Mouse (Mus musculus): Measurements from ENCODE around the gene Acot7. TPM values are rescaled to one million over a fixed set of nuclear protein-coding genes. Genes with fewer than 3 reads are reported as not detected.
A peak's percentile ranks its signal among the peaks of the same experiment; 100 is the strongest.

Acot7 gene
- polyA plus RNA-seq, 1 experiment from 2014 or later = 72.5 TPM

- Histone ChIP-seq H3K9me3 (no peaks in the 10 kb centered on the region), H3K36me3 (no peaks in the 10 kb centered on the region), H3K27ac (no peak overlapping the region), H3K9ac (no peak overlapping the region), H3K4me1 (peaks cover 34% of the 10 kb centered on the region), H3K4me2 (no peak overlapping the region), H3K27me3 (no peaks in the 10 kb centered on the region), H3K4me3 (no peak overlapping the region)
- WGBS = 48% methylated on average over 9 of the region's 9 CpGs
- ATAC-seq (ENCODE audit: borderline replicate concordance, extremely low read depth, low FRiP score, low TSS enrichment) = no peak
These were observed 85.2 kb downstream of the Acot7 start for GRCm38 (mm10) chr4:152263089-152263488.

GRCm38 (mm10) chr4:152263512-152264176 is 85.7 kb downstream of the Acot7 start:
- ATAC-seq (ENCODE audit: borderline replicate concordance, extremely low read depth, low FRiP score, low TSS enrichment) = peak; percentile 68
- Histone ChIP-seq H3K4me2 (no peak overlapping the region), H3K27ac (no peak overlapping the region), H3K4me3 (no peak overlapping the region), H3K9me3 (no peaks in the 10 kb centered on the region), H3K36me3 (no peaks in the 10 kb centered on the region), H3K9ac (no peak overlapping the region), H3K27me3 (no peaks in the 10 kb centered on the region), H3K4me1 (peaks cover 37% of the 10 kb centered on the region)
- whole genome bisulfite sequencing = 37% methylated on average over 10 of the region's 10 CpGs

- WGBS = 43% methylated on average over 4 of the region's 4 CpGs
- H3K9ac ChIP-seq = no peak overlapping the region
- no peaks in the 10 kb centered on the region for H3K36me3 ChIP-seq
- H3K4me1 ChIP-seq = peaks cover 37% of the 10 kb centered on the region
- no peaks in the 10 kb centered on the region for H3K27me3 ChIP-seq
- H3K4me3 ChIP-seq = no peak overlapping the region
- H3K9me3 ChIP-seq = no peaks in the 10 kb centered on the region
- H3K4me2 ChIP-seq = no peak overlapping the region
- no peak overlapping the region for H3K27ac ChIP-seq
- ATAC-seq (ENCODE audit: borderline replicate concordance, extremely low read depth, low FRiP score, low TSS enrichment) = no peak
These were observed 86.2 kb downstream of the Acot7 start for GRCm38 (mm10) chr4:152264177-152264530.

- Histone ChIP-seq H3K4me3 (no peak overlapping the region), H3K27me3 (no peaks in the 10 kb centered on the region), H3K36me3 (no peaks in the 10 kb centered on the region), H3K27ac (no peak overlapping the region), H3K4me2 (no peak overlapping the region), H3K4me1 (peaks cover 37% of the 10 kb centered on the region), H3K9me3 (no peaks in the 10 kb centered on the region), H3K9ac (no peak overlapping the region)
- no peak for ATAC-seq (ENCODE audit: borderline replicate concordance, extremely low read depth, low FRiP score, low TSS enrichment)
- 89% methylated on average over 9 of the region's 9 CpGs for WGBS
These were observed 87.1 kb downstream of the Acot7 start for GRCm38 (mm10) chr4:152264867-152265568.

GRCm38 (mm10) chr4:152265791-152266190 is 87.9 kb downstream of the Acot7 start:
- Histone ChIP-seq H3K36me3 (no peaks in the 10 kb centered on the region), H3K4me1 (peaks cover 37% of the 10 kb centered on the region), H3K9me3 (no peaks in the 10 kb centered on the region), H3K27ac (no peak overlapping the region), H3K9ac (no peak overlapping the region), H3K27me3 (no peaks in the 10 kb centered on the region), H3K4me2 (no peak overlapping the region), H3K4me3 (no peak overlapping the region)
- 57% methylated on average over 5 of the region's 5 CpGs for WGBS
- ATAC-seq (ENCODE audit: borderline replicate concordance, extremely low read depth, low FRiP score, low TSS enrichment) = no peak; the same call in 1 of the 2 replicates

GRCm38 (mm10) chr4:152266236-152266895 is 88.4 kb downstream of the Acot7 start:
- no peaks in the 10 kb centered on the region for H3K36me3 ChIP-seq
- H3K27ac ChIP-seq = no peak overlapping the region
- H3K9ac ChIP-seq = no peak overlapping the region
- no peak for ATAC-seq (ENCODE audit: borderline replicate concordance, extremely low read depth, low FRiP score, low TSS enrichment)
- 35% methylated on average over 10 of the region's 10 CpGs for WGBS
- H3K4me3 ChIP-seq = no peak overlapping the region
- no peaks in the 10 kb centered on the region for H3K9me3 ChIP-seq
- peaks cover 42% of the 10 kb centered on the region for H3K4me1 ChIP-seq
- no peaks in the 10 kb centered on the region for H3K27me3 ChIP-seq
- no peak overlapping the region for H3K4me2 ChIP-seq

- Histone ChIP-seq H3K27me3 (peaks cover 1% of the 10 kb centered on the region; the same call in 1 of the 2 replicates), H3K4me1 (peaks cover 47% of the 10 kb centered on the region), H3K4me3 (no peak overlapping the region), H3K27ac (0 out of 2 replicates have a peak overlapping the region, but pooled peaks have one; percentile 36), H3K36me3 (no peaks in the 10 kb centered on the region), H3K9ac (no peak overlapping the region), H3K4me2 (no peak overlapping the region), H3K9me3 (no peaks in the 10 kb centered on the region)
- no peak for ATAC-seq (ENCODE audit: borderline replicate concordance, extremely low read depth, low FRiP score, low TSS enrichment)
- 46% methylated on average over 13 of the region's 13 CpGs for WGBS
These were observed 89.9 kb downstream of the Acot7 start for GRCm38 (mm10) chr4:152267748-152268369.

- H3K4me3 ChIP-seq = no peak overlapping the region
- no peak overlapping the region for H3K4me2 ChIP-seq
- H3K27ac ChIP-seq = no peak overlapping the region
- H3K4me1 ChIP-seq = peaks cover 51% of the 10 kb centered on the region
- H3K27me3 ChIP-seq = peaks cover 17% of the 10 kb centered on the region; the same call in 1 of the 2 replicates
- H3K36me3 ChIP-seq = no peaks in the 10 kb centered on the region
- no peaks in the 10 kb centered on the region for H3K9me3 ChIP-seq
- no peak overlapping the region for H3K9ac ChIP-seq
- ATAC-seq (ENCODE audit: borderline replicate concordance, extremely low read depth, low FRiP score, low TSS enrichment) = no peak
- WGBS = 88% methylated on average over 13 of the region's 13 CpGs
These were observed 92.0 kb downstream of the Acot7 start for GRCm38 (mm10) chr4:152269967-152270366.

- Histone ChIP-seq H3K27me3 (peaks cover 23% of the 10 kb centered on the region), H3K36me3 (no peaks in the 10 kb centered on the region), H3K9me3 (no peaks in the 10 kb centered on the region), H3K9ac (no peak overlapping the region), H3K4me3 (no peak overlapping the region), H3K4me2 (no peak overlapping the region), H3K27ac (no peak overlapping the region), H3K4me1 (peaks cover 57% of the 10 kb centered on the region)
- WGBS = 82% methylated on average over 9 of the region's 9 CpGs
- no peak for ATAC-seq (ENCODE audit: borderline replicate concordance, extremely low read depth, low FRiP score, low TSS enrichment)
These were observed 92.7 kb downstream of the Acot7 start for GRCm38 (mm10) chr4:152270599-152270998.

GRCm38 (mm10) chr4:152271334-152271733 is 93.4 kb downstream of the Acot7 start:
- WGBS = 89% methylated on average over 11 of the region's 11 CpGs
- Histone ChIP-seq H3K4me1 (peaks cover 60% of the 10 kb centered on the region), H3K4me2 (no peak overlapping the region), H3K27ac (peak overlapping the region; percentile 94), H3K27me3 (peaks cover 28% of the 10 kb centered on the region), H3K9ac (no peak overlapping the region), H3K36me3 (no peaks in the 10 kb centered on the region), H3K4me3 (no peak overlapping the region), H3K9me3 (no peaks in the 10 kb centered on the region)
- ATAC-seq (ENCODE audit: borderline replicate concordance, extremely low read depth, low FRiP score, low TSS enrichment) = no peak

- Histone ChIP-seq H3K4me3 (no peak overlapping the region), H3K4me1 (peaks cover 60% of the 10 kb centered on the region), H3K9ac (no peak overlapping the region), H3K36me3 (no peaks in the 10 kb centered on the region), H3K4me2 (peak overlapping the region; percentile 1; the same call in 1 of the 2 replicates), H3K27ac (peak overlapping the region; percentile 94), H3K9me3 (no peaks in the 10 kb centered on the region), H3K27me3 (peaks cover 28% of the 10 kb centered on the region)
- WGBS = 45% methylated on average over 7 of the region's 7 CpGs
- no peak for ATAC-seq (ENCODE audit: borderline replicate concordance, extremely low read depth, low FRiP score, low TSS enrichment)
These were observed 94.1 kb downstream of the Acot7 start for GRCm38 (mm10) chr4:152272006-152272405.

All from lung, embryonic 15.5 days (tissue).